Mouse (Mus musculus) MEL (cell line): Measurements from ENCODE around the gene Psma1. TPM values are rescaled to one million over a fixed set of nuclear protein-coding genes. Genes with fewer than 3 reads are reported as not detected.

ENCODE experiments used
- DNase-seq: peaks from one replicate; pipeline ENCODE4 v3.0.0; 2011; ENCODE audit warnings: low read depth, low spot score
- H3K27ac ChIP-seq: 2 replicates; pipeline ENCODE4 v1.5.1; 2012; ENCODE audit warnings: low read depth, mild to moderate bottlenecking, control low read depth, low read length, moderate library complexity; ENCODE audit not compliant: control insufficient read depth
- H3K27me3 ChIP-seq, 2 experiments: fragments of 150-350 bp in 1 of 2; sonication (generic) in 1 of 2; 2 replicates each; pipeline ENCODE4 v1.6.1; 2012; ENCODE audit warnings: low read length in 2 of 2, mild to moderate bottlenecking in 2 of 2, improper control_type of control experiment in 1 of 2, moderate library complexity in 1 of 2; ENCODE audit not compliant: insufficient read depth in 2 of 2, control insufficient read depth in 1 of 2
- H3K36me3 ChIP-seq, 2 experiments: 2 replicates each; pipeline ENCODE4 v1.6.1; 2012 to 2014; ENCODE audit warnings: low read length in 2 of 2, improper control_type of control experiment in 1 of 2, inconsistent platforms in 1 of 2, mild to moderate bottlenecking in 1 of 2; ENCODE audit not compliant: insufficient read depth in 2 of 2, control insufficient read depth in 1 of 2
- H3K4me1 ChIP-seq, 2 experiments: fragments of 150-350 bp in 1 of 2; sonication (generic) in 1 of 2; 2 replicates each; pipeline ENCODE4 v1.6.1; 2012; ENCODE audit warnings: low read length in 2 of 2, improper control_type of control experiment in 1 of 2, mild to moderate bottlenecking in 1 of 2; ENCODE audit not compliant: insufficient read depth in 2 of 2, control insufficient read depth in 1 of 2
- H3K4me3 ChIP-seq, 2 experiments: fragments of 150-350 bp in 1 of 2; sonication (generic) in 1 of 2; 2 replicates each; pipeline ENCODE4 v1.5.1; 2012; ENCODE audit warnings: low read depth in 2 of 2, low read length in 2 of 2, mild to moderate bottlenecking in 2 of 2, moderate library complexity in 2 of 2, control low read depth in 1 of 2, improper control_type of control experiment in 1 of 2; ENCODE audit not compliant: control insufficient read depth in 1 of 2, insufficient read depth in 1 of 2
- H3K79me2 ChIP-seq: 2 replicates; pipeline ENCODE4 v1.6.1; 2012; ENCODE audit warnings: mild to moderate bottlenecking, low read length, moderate library complexity; ENCODE audit not compliant: control insufficient read depth, poor library complexity, insufficient read depth
- H3K9ac ChIP-seq: 2 replicates; pipeline ENCODE4 v1.6.1; 2012; ENCODE audit warnings: low read depth, mild to moderate bottlenecking, control low read depth, low read length, moderate library complexity; ENCODE audit not compliant: control insufficient read depth, poor library complexity, severe bottlenecking
- H3K9me3 ChIP-seq: fragments of 150-350 bp; sonication (generic); replicated peaks from 2 replicates; pipeline ENCODE4 v1.6.1; 2012; ENCODE audit warnings: mild to moderate bottlenecking, low read length, improper control_type of control experiment, moderate library complexity; ENCODE audit not compliant: insufficient read depth
- BHLHE40 ChIP-seq: IDR thresholded peaks from 2 replicates; pipeline ENCODE4 v1.6.1; 2012; ENCODE audit warnings: low read depth, mild to moderate bottlenecking, inconsistent platforms, low read length, improper control_type of control experiment, borderline replicate concordance
- EP300 ChIP-seq, 2 experiments: IDR thresholded peaks; 2 replicates each; pipeline ENCODE4 v1.6.1; 2011; ENCODE audit warnings: improper control_type of control experiment in 2 of 2, low read length in 2 of 2, low read depth in 1 of 2, mild to moderate bottlenecking in 1 of 2
- GABPA ChIP-seq: IDR thresholded peaks from 2 replicates; pipeline ENCODE4 v1.6.1; 2012; ENCODE audit warnings: low read depth, mild to moderate bottlenecking, inconsistent platforms, low read length, improper control_type of control experiment, moderate library complexity
- JUND ChIP-seq: IDR thresholded peaks from 2 replicates; pipeline ENCODE4 v1.6.1; 2011; ENCODE audit warnings: low read depth, mild to moderate bottlenecking, improper control_type of control experiment, low read length
- KAT2A ChIP-seq: conservative IDR thresholded peaks from 2 replicates; pipeline ENCODE4 v1.6.1; 2012; ENCODE audit warnings: low read depth, low read length, improper control_type of control experiment, inconsistent platforms
- MAFK ChIP-seq: IDR thresholded peaks from 2 replicates; pipeline ENCODE4 v1.6.1; 2011; ENCODE audit warnings: low read depth, mild to moderate bottlenecking, low read length, improper control_type of control experiment, borderline replicate concordance
- MAX ChIP-seq: IDR thresholded peaks from 2 replicates; pipeline ENCODE4 v1.6.1; 2011; ENCODE audit warnings: low read length, improper control_type of control experiment
- MXI1 ChIP-seq: IDR thresholded peaks from 2 replicates; pipeline ENCODE4 v1.6.1; 2011; ENCODE audit warnings: mild to moderate bottlenecking, low read depth, low read length, improper control_type of control experiment
- NELFE ChIP-seq: IDR thresholded peaks from 2 replicates; pipeline ENCODE4 v1.6.1; 2011; ENCODE audit warnings: low read depth, low read length, improper control_type of control experiment
- NRF1 ChIP-seq: IDR thresholded peaks from 2 replicates; pipeline ENCODE4 v1.6.1; 2014; ENCODE audit warnings: low read depth, mild to moderate bottlenecking, inconsistent platforms, low read length, improper control_type of control experiment, moderate library complexity; ENCODE audit not compliant: poor library complexity, insufficient read depth, severe bottlenecking
- POLR2A ChIP-seq, 2 experiments: IDR thresholded peaks; 2 replicates each; pipeline ENCODE4 v1.6.1; 2011 to 2012; ENCODE audit warnings: low read length in 2 of 2, mild to moderate bottlenecking in 2 of 2, control low read depth in 1 of 2, improper control_type of control experiment in 1 of 2, low read depth in 1 of 2, moderate library complexity in 1 of 2; ENCODE audit not compliant: control insufficient read depth in 1 of 2, insufficient read depth in 1 of 2, poor library complexity in 1 of 2
- RAD21 ChIP-seq: IDR thresholded peaks from 2 replicates; pipeline ENCODE4 v1.6.1; 2011; ENCODE audit warnings: mild to moderate bottlenecking, low read depth, low read length, improper control_type of control experiment
- SIN3A ChIP-seq: IDR thresholded peaks from 2 replicates; pipeline ENCODE4 v1.6.1; 2012; ENCODE audit warnings: low read length, improper control_type of control experiment, inconsistent platforms
- TAL1 ChIP-seq: IDR thresholded peaks from 2 replicates; pipeline ENCODE4 v1.6.1; 2012; ENCODE audit warnings: mild to moderate bottlenecking, inconsistent platforms, low read length, moderate library complexity, mixed read lengths
- TBP ChIP-seq: IDR thresholded peaks from 2 replicates; pipeline ENCODE4 v1.8.0; 2011; ENCODE audit warnings: low read depth, low read length, improper control_type of control experiment
- TCF12 ChIP-seq: IDR thresholded peaks from 2 replicates; pipeline ENCODE4 v1.6.1; 2014; ENCODE audit warnings: low read depth, mild to moderate bottlenecking, inconsistent platforms, low read length, improper control_type of control experiment, moderate library complexity
- UBTF ChIP-seq: IDR thresholded peaks from 2 replicates; pipeline ENCODE4 v1.6.1; 2012; ENCODE audit warnings: low read depth, mild to moderate bottlenecking, inconsistent platforms, low read length, improper control_type of control experiment, moderate library complexity, borderline replicate concordance; ENCODE audit not compliant: insufficient read depth
- ZC3H11A ChIP-seq: IDR thresholded peaks from 2 replicates; pipeline ENCODE4 v1.6.1; 2012; ENCODE audit warnings: low read depth, mild to moderate bottlenecking, inconsistent platforms, low read length, improper control_type of control experiment
- ZNF384 ChIP-seq: IDR thresholded peaks from 2 replicates; pipeline ENCODE4 v1.6.1; 2012; ENCODE audit warnings: low read depth, mild to moderate bottlenecking, inconsistent platforms, low read length, improper control_type of control experiment
- polyA plus RNA-seq, 2 experiments: library from polyadenylated mRNA; stranded (reverse) in 1 of 2; unstranded in 1 of 2; fragments of >175 nt in 1 of 2; fragments of >200 nt in 1 of 2; gene quantifications; 2 replicates each; pipeline versions ENCODE4 v1.2.1 to v1.2.4; 2012; ENCODE audit warnings: low replicate concordance in 2 of 2, low read depth in 1 of 2; ENCODE audit not compliant: insufficient read length in 2 of 2, insufficient read depth in 1 of 2, missing spikeins in 1 of 2
- total RNA-seq: library from RNA; depleted of rRNA; stranded (reverse); fragments of 300-350 nt; gene quantifications from 2 replicates; pipeline ENCODE4 v1.2.3, GENCODE M21; 2012

Gene Psma1
- total and polyA plus RNA-seq, 3 experiments: 282 to 324 TPM; not detected in 1

GRCm38 (mm10) chr7:114323527-114323926 lies 47.6 kb upstream of the Psma1 start:
- no peak overlapping the region for H3K4me3 ChIP-seq
- H3K27ac ChIP-seq: no peak overlapping the region
- H3K9me3 ChIP-seq: no peaks in the 10 kb centered on the region
- TF ChIP-seq RAD21: no peak
- TF ChIP-seq NELFE: no peak
- TF ChIP-seq ZC3H11A: no peak
- no peak for TF ChIP-seq MXI1
- TF ChIP-seq EP300 (IDR thresholded peaks at IDR 0.05; ENCODE audit: low read depth in 1 of 2, low read length in 2 of 2): no peak
- TF ChIP-seq MAFK: no peak
- TF ChIP-seq KAT2A: no peak
- TF ChIP-seq BHLHE40: no peak
- no peak for DNase-seq
- H3K27me3 ChIP-seq: no peaks in the 10 kb centered on the region; a peak in 1 of 4 replicates
- H3K4me1 ChIP-seq: no peaks in the 10 kb centered on the region
- H3K9ac ChIP-seq: no peak overlapping the region
- no peaks in the 10 kb centered on the region for H3K36me3 ChIP-seq
- H3K79me2 ChIP-seq: no peaks in the 10 kb centered on the region

- H3K27ac ChIP-seq: no peak overlapping the region
- H3K9me3 ChIP-seq: no peaks in the 10 kb centered on the region
- H3K4me3 ChIP-seq: no peak overlapping the region
- H3K27me3 ChIP-seq: no peaks in the 10 kb centered on the region; a peak in 1 of 4 replicates
- no peaks in the 10 kb centered on the region; a peak in 1 of 4 replicates for H3K36me3 ChIP-seq
- no peak overlapping the region for H3K9ac ChIP-seq
- peaks cover 0 to 1% of the 10 kb centered on the region in 2 experiments; a peak in 1 of 4 replicates for H3K4me1 ChIP-seq
- TF ChIP-seq POLR2A (IDR thresholded peaks at IDR 0.05; ENCODE audit: control insufficient read depth in 1 of 2, insufficient read depth in 1 of 2, low read depth in 1 of 2, low read length in 2 of 2, poor library complexity in 1 of 2): no peak
- TF ChIP-seq EP300 (IDR thresholded peaks at IDR 0.05; ENCODE audit: low read depth in 1 of 2, low read length in 2 of 2): no peak
- no peak for TF ChIP-seq TBP
- no peak for TF ChIP-seq TCF12
- no peak for TF ChIP-seq ZNF384
- no peak for TF ChIP-seq TAL1
- TF ChIP-seq RAD21: no peak
- TF ChIP-seq UBTF: no peak
- TF ChIP-seq SIN3A: no peak
- no peak for TF ChIP-seq NRF1
- TF ChIP-seq JUND: no peak
- TF ChIP-seq GABPA: no peak
- TF ChIP-seq NELFE: no peak
- no peak for TF ChIP-seq MAFK
- TF ChIP-seq MAX: no peak
- H3K79me2 ChIP-seq: no peaks in the 10 kb centered on the region
- DNase-seq: no peak
These were observed 46.9 kb upstream of the Psma1 start for GRCm38 (mm10) chr7:114322531-114323441.
